Mouse (Mus musculus): ENCODE measurements around the gene Gm5796. TPM values are rescaled to one million over a fixed set of nuclear protein-coding genes. Genes with fewer than 3 reads are reported as not detected.
"Not testable (repeated sequence)": the region's sequence is repeated elsewhere in the genome, so short reads cannot be mapped to it uniquely, and the experiment has no call there.

Gene Gm5796
- polyA plus RNA-seq (2015; fragmentation: Nextera tagmentation; extraction: Ambion mirVana) = 2.6 and 3.1 TPM in 2 replicates

DNA sequence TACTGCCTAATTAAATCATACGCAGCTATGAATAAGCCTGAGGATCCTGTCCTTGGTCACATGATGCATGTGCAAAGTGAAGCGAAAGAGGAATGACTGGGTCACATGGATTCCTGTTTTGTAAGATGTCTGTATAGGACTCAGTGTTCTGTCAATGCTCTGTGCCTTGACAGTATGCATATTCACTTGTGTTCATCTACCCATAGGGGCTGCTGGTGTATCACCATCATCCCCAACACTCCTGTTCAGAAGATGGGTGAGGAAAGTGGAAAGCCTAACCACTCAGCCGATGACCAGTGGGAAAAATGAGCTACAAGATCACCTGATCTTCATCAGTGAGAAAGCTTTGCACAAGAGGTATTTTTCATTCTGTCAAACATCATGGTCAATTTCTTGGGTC, at the start of gene Gm5796:
Gene Gm5796, plus strand, starts transcription at position 301 of the 400 bp plus-strand sequence.
- not testable (repeated sequence) for H3K9me3 ChIP-seq; H3K27ac ChIP-seq; H3K4me2 ChIP-seq; H3K4me3 ChIP-seq; ATAC-seq (ENCODE audit: low FRiP score); H3K4me1 ChIP-seq (replicated peaks); H3K36me3 ChIP-seq; H3K9ac ChIP-seq; H3K27me3 ChIP-seq
- WGBS = 100% methylated on average over 1 of the region's 3 CpGs

DNA sequence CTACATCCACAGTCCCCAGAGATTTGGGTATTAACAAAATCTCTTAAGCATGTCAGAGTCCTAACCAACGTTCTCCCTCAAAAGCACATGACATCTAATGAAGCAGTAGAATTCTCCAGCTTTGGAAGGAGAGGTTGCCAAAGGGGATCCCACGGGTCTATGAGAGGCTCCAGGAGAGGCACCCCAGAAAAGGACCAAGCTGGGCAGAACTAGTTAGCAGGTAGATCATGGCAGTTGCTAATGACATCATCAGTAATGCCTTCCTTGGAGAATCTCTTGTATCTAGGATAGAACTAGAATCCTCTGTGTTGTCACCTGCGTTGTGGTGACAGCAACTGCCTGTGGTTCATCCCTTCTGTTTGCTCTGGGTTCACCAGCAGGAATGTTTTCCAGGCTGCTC, 25.6 kb upstream of the Gm5796 start, which contains the start of gene Gm3099:
Gene Gm3099, plus strand, starts transcription at position 301 of the 400 bp plus-strand sequence.
- not testable (repeated sequence) for H3K27ac ChIP-seq; H3K9me3 ChIP-seq; H3K27me3 ChIP-seq; H3K4me2 ChIP-seq; H3K9ac ChIP-seq; H3K4me3 ChIP-seq; H3K4me1 ChIP-seq (replicated peaks); H3K36me3 ChIP-seq; ATAC-seq (ENCODE audit: low FRiP score)
- WGBS = 80% methylated on average over 1 of the region's 3 CpGs

DNA sequence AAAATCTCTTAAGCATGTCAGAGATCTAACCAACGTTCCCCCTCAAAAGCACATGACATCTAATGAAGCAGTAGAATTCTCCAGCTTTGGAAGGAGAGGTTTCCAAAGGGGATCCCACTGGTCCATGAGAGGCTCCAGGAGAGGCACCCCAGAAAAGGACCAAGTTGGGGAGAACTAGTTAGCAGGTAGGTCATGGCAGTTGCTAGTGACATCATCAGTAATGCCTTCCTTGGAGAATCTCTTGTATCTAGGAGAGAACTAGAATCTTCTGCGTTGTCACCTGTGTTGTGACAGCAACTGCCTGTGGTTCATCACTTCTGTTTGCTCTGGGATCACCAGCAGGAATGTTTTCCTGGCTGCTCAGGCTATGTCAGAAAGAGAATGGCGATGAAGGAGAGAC, 60.1 kb downstream of the Gm5796 start, which contains the start of gene Gm3115:
Gene Gm3115, plus strand, starts transcription at position 301 of the 400 bp plus-strand sequence.
- not testable (repeated sequence) for H3K4me2 ChIP-seq; H3K27ac ChIP-seq; H3K9ac ChIP-seq; H3K4me3 ChIP-seq; ATAC-seq (ENCODE audit: low FRiP score); H3K4me1 ChIP-seq (replicated peaks); H3K36me3 ChIP-seq; H3K9me3 ChIP-seq; H3K27me3 ChIP-seq
- 70% methylated on average over 3 of the region's 3 CpGs for WGBS

Other genes with a start within 250 kb of the Gm5796 start
- gene Gm3002, start 213.9 kb upstream of the Gm5796 start, polyA plus RNA-seq (2015; fragmentation: Nextera tagmentation; extraction: Ambion mirVana) = 2.5 and 3.1 TPM in 2 replicates
- not detected in 2 replicates for gene Gm3033, start 177.7 kb upstream of the Gm5796 start, polyA plus RNA-seq (2015; fragmentation: Nextera tagmentation; extraction: Ambion mirVana)
- not detected in 2 replicates for gene Gm2916, start 139.8 kb upstream of the Gm5796 start, polyA plus RNA-seq (2015; fragmentation: Nextera tagmentation; extraction: Ambion mirVana)
- not detected in 2 replicates for gene Gm3029, start 92.2 kb upstream of the Gm5796 start, polyA plus RNA-seq (2015; fragmentation: Nextera tagmentation; extraction: Ambion mirVana)
- gene Gm3095, start 60.4 kb upstream of the Gm5796 start, polyA plus RNA-seq (2015; fragmentation: Nextera tagmentation; extraction: Ambion mirVana) = 0.96 and 1.1 TPM in 2 replicates
- not detected in 2 replicates for gene Gm3099, start 25.5 kb upstream of the Gm5796 start, polyA plus RNA-seq (2015; fragmentation: Nextera tagmentation; extraction: Ambion mirVana)
- gene Gm3115, start 60.2 kb downstream of the Gm5796 start, polyA plus RNA-seq (2015; fragmentation: Nextera tagmentation; extraction: Ambion mirVana) = not detected in 2 replicates
- 2.0 and 4.9 TPM in 2 replicates for gene Gm8108, start 86.6 kb downstream of the Gm5796 start, polyA plus RNA-seq (2015; fragmentation: Nextera tagmentation; extraction: Ambion mirVana)
- not detected in 2 replicates for gene Gm3127, start 141.1 kb downstream of the Gm5796 start, polyA plus RNA-seq (2015; fragmentation: Nextera tagmentation; extraction: Ambion mirVana)
- 4.4 and 4.9 TPM in 2 replicates for gene Gm2974, start 158.6 kb downstream of the Gm5796 start, polyA plus RNA-seq (2015; fragmentation: Nextera tagmentation; extraction: Ambion mirVana)
- not detected in 2 replicates for gene Gm3138, start 225.7 kb downstream of the Gm5796 start, polyA plus RNA-seq (2015; fragmentation: Nextera tagmentation; extraction: Ambion mirVana)